Mouse (Mus musculus) spleen, adult 2 months (tissue): ENCODE data around the gene Wnt1.

Source experiments
- CTCF ChIP-seq: fragments of 200-500 bp; IDR thresholded peaks from 2 replicates; pipeline ENCODE4 v1.5.1; 2011; ENCODE audit warnings: mild to moderate bottlenecking, inconsistent platforms; ENCODE audit not compliant: insufficient read depth, insufficient read length, insufficient replicate concordance; ENCODE audit errors: extremely low read depth
- POLR2A ChIP-seq: fragments of 200-500 bp; IDR thresholded peaks from 2 replicates; pipeline ENCODE4 v1.6.1; 2011; ENCODE audit warnings: low read depth, low read length, inconsistent platforms

DNA sequence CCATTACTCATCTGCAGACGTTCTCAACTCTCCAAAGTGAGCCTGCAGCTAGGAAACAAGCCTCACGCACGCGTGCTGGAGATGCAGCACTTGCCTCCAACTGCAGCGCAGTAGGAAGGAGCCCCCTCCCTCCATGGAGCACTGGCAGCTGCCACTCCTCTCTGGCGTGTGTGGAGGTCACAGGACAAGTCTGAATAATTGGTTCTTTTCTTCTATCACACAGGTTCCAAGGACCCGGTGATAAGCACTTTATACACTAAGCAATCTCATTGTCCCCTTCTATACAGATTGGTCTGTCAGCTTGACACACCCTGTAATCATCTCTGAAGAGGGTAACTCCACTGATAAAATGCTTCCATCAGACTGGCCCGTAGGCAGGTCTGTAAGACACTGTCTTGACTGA is 36.6 kb upstream of the Wnt1 start:
- TF ChIP-seq CTCF: no peak
- no peak for TF ChIP-seq POLR2A
